Mouse (Mus musculus) embryonic facial prominence, embryonic 13.5 days (tissue): Measurements from ENCODE around the gene Tcf23. TPM values are rescaled to one million over a fixed set of nuclear protein-coding genes. Genes with fewer than 3 reads are reported as not detected.
"Not testable (repeated sequence)": the region's sequence is repeated elsewhere in the genome, so short reads cannot be mapped to it uniquely, and the experiment has no call there.

Experiments used
- ATAC-seq: fragments of 200-750 bp; cut with Nextera tagmentation; 2 replicates; pipeline ENCODE4 v1.8.0; 2017; ENCODE audit warnings: low read depth; ENCODE audit not compliant: insufficient number of reproducible peaks, insufficient read depth, low FRiP score, low TSS enrichment
- H3K27ac ChIP-seq: fragments of 300-500 bp; sonication (generic); 2 replicates; pipeline ENCODE4 v1.5.1; 2015; ENCODE audit warnings: moderate library complexity, mild to moderate bottlenecking, inconsistent platforms
- H3K27me3 ChIP-seq: fragments of 300-500 bp; sonication (generic); 2 replicates; pipeline ENCODE4 v1.6.1; 2015; ENCODE audit warnings: mild to moderate bottlenecking, inconsistent platforms
- H3K36me3 ChIP-seq: fragments of 300-500 bp; sonication (generic); 2 replicates; pipeline ENCODE4 v1.6.1; 2015; ENCODE audit warnings: mild to moderate bottlenecking, inconsistent platforms
- H3K4me1 ChIP-seq: fragments of 300-500 bp; sonication (generic); 2 replicates; pipeline ENCODE4 v1.6.1; 2015; ENCODE audit warnings: inconsistent platforms
- H3K4me2 ChIP-seq: fragments of 300-500 bp; sonication (generic); 2 replicates; pipeline ENCODE4 v1.6.1; 2015; ENCODE audit warnings: moderate library complexity, mild to moderate bottlenecking, inconsistent platforms
- H3K4me3 ChIP-seq: fragments of 300-500 bp; sonication (generic); 2 replicates; pipeline ENCODE4 v1.5.1; 2015; ENCODE audit warnings: mild to moderate bottlenecking, inconsistent platforms
- H3K9ac ChIP-seq: fragments of 300-500 bp; sonication (generic); 2 replicates; pipeline ENCODE4 v1.6.1; 2015; ENCODE audit warnings: mild to moderate bottlenecking, inconsistent platforms
- H3K9me3 ChIP-seq: fragments of 300-500 bp; sonication (generic); 2 replicates; pipeline ENCODE4 v1.6.1; 2016; ENCODE audit warnings: inconsistent platforms
- WGBS: fragments of 180-500 bp; shearing (Covaris S2); methylation state at CpG from one replicate; pipeline ENCODE4 v1.1.7; 2015; ENCODE audit warnings: mixed read lengths; 5-methylcytosine and 5-hydroxymethylcytosine counted together
- polyA plus RNA-seq: library from polyadenylated mRNA; unstranded; fragments of >200 nt; fragmentation: Nextera tagmentation; extraction: Ambion mirVana; gene quantifications from 2 replicates; pipeline ENCODE4 v1.2.1, GENCODE M21; 2015

Tcf23 gene
- polyA plus RNA-seq, 1 experiment from 2014 or later, result not detected

- ATAC-seq, result no peak
- no peaks in the 10 kb centered on the region for H3K27me3 ChIP-seq
- WGBS, result 79% methylated on average over 2 of the region's 2 CpGs
- no peaks in the 10 kb centered on the region for H3K36me3 ChIP-seq
- H3K9ac ChIP-seq, result no peak overlapping the region
- no peak overlapping the region for H3K27ac ChIP-seq
- 0 out of 2 replicates have a peak, but pooled peaks cover 3% of the 10 kb centered on the region for H3K4me1 ChIP-seq
- no peak overlapping the region for H3K4me3 ChIP-seq
- no peak overlapping the region for H3K4me2 ChIP-seq
- no peaks in the 10 kb centered on the region for H3K9me3 ChIP-seq
Observed at GRCm38 (mm10) chr5:31000993-31001392, 32.5 kb downstream of the Tcf23 start.

GRCm38 (mm10) chr5:31001560-31001959 is 33.1 kb downstream of the Tcf23 start:
- no peaks in the 10 kb centered on the region for H3K9me3 ChIP-seq
- H3K4me2 ChIP-seq, result no peak overlapping the region
- H3K36me3 ChIP-seq, result no peaks in the 10 kb centered on the region
- ATAC-seq, result no peak
- no peaks in the 10 kb centered on the region for H3K27me3 ChIP-seq
- H3K27ac ChIP-seq, result no peak overlapping the region
- no peak overlapping the region for H3K9ac ChIP-seq
- no peak overlapping the region for H3K4me3 ChIP-seq
- H3K4me1 ChIP-seq, result 0 out of 2 replicates have a peak, but pooled peaks cover 3% of the 10 kb centered on the region
- 82% methylated on average over 4 of the region's 4 CpGs for WGBS

DNA sequence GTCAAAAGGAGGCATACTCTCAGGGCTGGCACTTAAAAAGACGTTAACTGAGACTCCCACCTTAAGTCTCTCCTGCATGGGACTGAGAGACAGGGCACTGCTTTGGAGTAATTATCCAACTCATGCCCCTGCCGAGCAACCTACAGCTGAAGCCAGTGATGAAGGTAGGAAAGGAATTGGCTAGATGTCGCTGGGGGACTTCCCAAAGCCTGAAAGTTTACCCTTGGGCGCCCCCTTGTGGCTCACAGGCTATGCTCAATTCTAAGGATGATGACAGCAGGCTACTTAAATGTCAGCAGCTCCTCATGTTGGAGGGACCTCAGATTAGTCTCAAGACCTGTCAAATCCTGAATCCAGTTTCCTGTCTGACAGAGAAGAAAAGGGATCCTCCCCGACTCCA is 35.7 kb downstream of the Tcf23 start:
- WGBS, result 4% methylated on average over 5 of the region's 5 CpGs
- Histone ChIP-seq H3K9me3 (no peaks in the 10 kb centered on the region), H3K4me2 (no peak overlapping the region), H3K9ac (no peak overlapping the region), H3K27ac (no peak overlapping the region), H3K4me1 (0 out of 2 replicates have a peak, but pooled peaks cover 3% of the 10 kb centered on the region), H3K4me3 (no peak overlapping the region), H3K27me3 (no peaks in the 10 kb centered on the region), H3K36me3 (no peaks in the 10 kb centered on the region)
- ATAC-seq, result no peak

GRCm38 (mm10) chr5:31012737-31013136 is 44.3 kb downstream of the Tcf23 start:
- H3K9ac ChIP-seq, result no peak overlapping the region
- H3K27ac ChIP-seq, result no peak overlapping the region
- H3K4me3 ChIP-seq, result no peak overlapping the region
- no peak overlapping the region for H3K4me2 ChIP-seq
- H3K36me3 ChIP-seq, result no peaks in the 10 kb centered on the region
- 72% methylated on average over 3 of the region's 3 CpGs for WGBS
- no peaks in the 10 kb centered on the region for H3K27me3 ChIP-seq
- no peak for ATAC-seq
- no peaks in the 10 kb centered on the region for H3K4me1 ChIP-seq
- H3K9me3 ChIP-seq, result no peaks in the 10 kb centered on the region

DNA sequence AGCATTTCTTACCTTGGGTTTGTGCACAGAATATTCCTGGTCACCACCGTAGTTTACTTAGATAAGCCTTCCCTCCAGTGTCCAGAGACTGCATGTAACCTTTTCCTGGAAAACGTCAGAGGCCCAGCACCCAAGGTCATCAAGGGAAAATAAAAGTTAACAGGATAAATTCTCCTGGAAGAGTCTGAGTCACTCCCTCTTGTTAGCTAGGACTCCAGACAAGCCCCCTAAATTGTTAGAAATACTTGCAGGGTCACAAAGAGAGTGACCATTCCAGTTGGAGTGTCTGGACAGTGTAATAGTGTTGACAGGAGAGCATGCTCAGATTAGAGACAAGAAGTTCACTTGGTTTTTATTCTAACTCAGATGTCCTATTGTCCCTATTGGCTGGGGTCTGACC is 47.5 kb downstream of the Tcf23 start:
- ATAC-seq, result no peak
- H3K9me3 ChIP-seq, result no peaks in the 10 kb centered on the region
- 70% methylated on average over 2 of the region's 2 CpGs for WGBS
- H3K27me3 ChIP-seq, result no peaks in the 10 kb centered on the region
- H3K27ac ChIP-seq, result no peak overlapping the region
- H3K36me3 ChIP-seq, result no peaks in the 10 kb centered on the region
- H3K4me1 ChIP-seq, result no peaks in the 10 kb centered on the region
- no peak overlapping the region for H3K4me2 ChIP-seq
- no peak overlapping the region for H3K9ac ChIP-seq
- H3K4me3 ChIP-seq, result no peak overlapping the region

DNA sequence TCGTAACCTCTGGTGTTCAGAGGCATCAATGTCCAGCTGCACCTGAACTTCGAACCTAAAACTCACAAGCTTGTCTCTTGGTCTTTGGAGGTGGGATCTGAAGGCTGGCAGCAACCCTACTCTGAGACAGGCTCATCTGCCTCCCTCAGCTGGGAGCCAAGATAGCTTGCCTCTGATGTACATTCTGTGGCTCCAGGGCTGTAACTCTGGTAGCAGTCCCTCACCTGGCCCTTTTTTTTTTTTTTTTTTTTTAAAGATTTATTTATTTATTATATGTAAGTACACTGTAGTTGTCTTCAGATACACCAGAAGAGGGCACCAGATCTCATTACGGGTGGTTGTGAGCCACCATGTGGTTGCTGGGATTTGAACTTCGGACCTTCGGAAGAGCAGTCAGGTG is 53.3 kb downstream of the Tcf23 start:
- 82% methylated on average over 5 of the region's 5 CpGs for WGBS
- H3K4me1 ChIP-seq, result not testable (repeated sequence)

DNA sequence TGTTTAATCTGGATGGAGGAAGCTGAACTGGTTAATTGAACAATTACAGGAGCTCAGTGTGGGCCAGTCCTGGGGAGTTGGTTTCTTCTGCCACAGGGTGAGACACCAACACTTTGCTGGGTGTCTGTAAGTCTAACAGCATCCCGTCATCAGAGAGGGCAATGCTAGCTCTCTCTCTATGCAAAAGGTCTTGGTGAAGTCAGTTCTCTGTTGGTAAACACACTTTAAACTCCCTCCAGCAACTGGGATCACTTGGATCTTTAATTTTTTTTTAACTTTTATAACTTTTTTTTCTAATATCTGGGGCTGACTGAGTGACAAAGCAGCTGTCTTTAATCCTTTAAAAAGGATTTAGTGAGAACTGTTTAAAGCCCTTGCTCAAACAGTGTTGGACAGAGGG is 54.2 kb downstream of the Tcf23 start:
- H3K27ac ChIP-seq, result no peak overlapping the region
- H3K9ac ChIP-seq, result no peak overlapping the region
- no peak overlapping the region for H3K4me2 ChIP-seq
- whole genome bisulfite sequencing, result 43% methylated on average over 1 of the region's 1 CpGs
- peaks cover 3% of the 10 kb centered on the region; the same call in 1 of the 2 replicates for H3K4me1 ChIP-seq
- H3K9me3 ChIP-seq, result no peaks in the 10 kb centered on the region
- no peak for ATAC-seq
- no peak overlapping the region for H3K4me3 ChIP-seq
- H3K36me3 ChIP-seq, result no peaks in the 10 kb centered on the region
- no peaks in the 10 kb centered on the region for H3K27me3 ChIP-seq

More for the DNA sequence above, 53.3 kb downstream of the Tcf23 start:
- H3K36me3 ChIP-seq, H3K9ac ChIP-seq, H3K4me3 ChIP-seq, H3K27me3 ChIP-seq, H3K9me3 ChIP-seq, ATAC-seq, H3K27ac ChIP-seq, H3K4me2 ChIP-seq: not testable (repeated sequence)

DNA sequence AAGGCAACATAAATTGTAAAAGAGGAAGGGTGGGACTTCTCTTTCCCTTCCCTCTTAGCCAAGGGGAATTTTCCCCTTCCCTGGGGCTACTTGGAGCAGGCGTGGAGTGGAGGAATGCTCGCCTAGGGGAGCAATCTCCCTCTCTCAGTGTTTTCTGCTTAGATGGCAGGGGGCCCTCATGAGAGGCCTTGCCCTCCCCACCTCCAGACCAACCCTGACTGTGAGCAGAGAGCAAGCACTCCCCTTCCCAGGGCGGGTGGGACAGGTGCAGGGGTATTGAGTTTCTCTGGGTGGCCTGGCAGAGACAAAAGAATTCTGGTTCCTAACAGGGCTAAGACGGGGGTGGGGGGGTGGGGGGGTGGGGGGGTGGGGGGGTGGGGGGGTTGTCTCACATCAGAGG is 54.8 kb downstream of the Tcf23 start:
- H3K27ac ChIP-seq, result no peak overlapping the region
- H3K4me3 ChIP-seq, result no peak overlapping the region
- H3K4me2 ChIP-seq, result no peak overlapping the region
- peaks cover 3% of the 10 kb centered on the region; the same call in 1 of the 2 replicates for H3K4me1 ChIP-seq
- no peaks in the 10 kb centered on the region for H3K9me3 ChIP-seq
- H3K27me3 ChIP-seq, result no peaks in the 10 kb centered on the region
- ATAC-seq, result no peak
- H3K9ac ChIP-seq, result no peak overlapping the region
- H3K36me3 ChIP-seq, result no peaks in the 10 kb centered on the region
- 2% methylated on average over 3 of the region's 4 CpGs for WGBS

- H3K4me1 ChIP-seq, result peaks cover 3% of the 10 kb centered on the region; the same call in 1 of the 2 replicates
- H3K27ac ChIP-seq, result no peak overlapping the region
- no peaks in the 10 kb centered on the region for H3K36me3 ChIP-seq
- H3K4me2 ChIP-seq, result no peak overlapping the region
- no peak overlapping the region for H3K4me3 ChIP-seq
- H3K27me3 ChIP-seq, result no peaks in the 10 kb centered on the region
- no peaks in the 10 kb centered on the region for H3K9me3 ChIP-seq
- ATAC-seq, result no peak
- H3K9ac ChIP-seq, result no peak overlapping the region
Observed at GRCm38 (mm10) chr5:31024641-31025040, 56.2 kb downstream of the Tcf23 start.

Other genes with a start within 250 kb of the Tcf23 start
- gene Mapre3, start 154.0 kb upstream of the Tcf23 start, polyA plus RNA-seq, result 23.9 and 25.8 TPM in 2 replicates
- 71.1 and 82.2 TPM in 2 replicates for gene Tmem214, start 100.7 kb upstream of the Tcf23 start, polyA plus RNA-seq
- gene Agbl5, start 80.0 kb upstream of the Tcf23 start, polyA plus RNA-seq, result 28.6 and 32.8 TPM in 2 replicates
- gene Ost4, start 60.9 kb upstream of the Tcf23 start, polyA plus RNA-seq, result 415 and 422 TPM in 2 replicates
- 199 and 251 TPM in 2 replicates for gene Emilin1, start 55.3 kb upstream of the Tcf23 start, polyA plus RNA-seq
- gene Khk, start 47.2 kb upstream of the Tcf23 start, polyA plus RNA-seq, result 17.4 and 17.8 TPM in 2 replicates
- 8.2 and 11.5 TPM in 2 replicates for gene Cgref1, start 23.1 kb upstream of the Tcf23 start, polyA plus RNA-seq
- gene Preb, start 8.3 kb upstream of the Tcf23 start, polyA plus RNA-seq, result 132 and 133 TPM in 2 replicates
- gene Atraid, start 79.7 kb downstream of the Tcf23 start, polyA plus RNA-seq, result 123 and 138 TPM in 2 replicates
- 10.2 and 11.8 TPM in 2 replicates for gene Slc5a6, start 80.3 kb downstream of the Tcf23 start, polyA plus RNA-seq
- 27.9 and 30.2 TPM in 2 replicates for gene Cad, start 86.1 kb downstream of the Tcf23 start, polyA plus RNA-seq
- not detected in 2 replicates for gene Dnajc5g, start 137.6 kb downstream of the Tcf23 start, polyA plus RNA-seq
- gene Slc30a3, start 139.6 kb downstream of the Tcf23 start, polyA plus RNA-seq, result 0.73 TPM in 1 of 2 replicates, not detected in the other
- gene Trim54, start 148.1 kb downstream of the Tcf23 start, polyA plus RNA-seq, result 0.37 and 0.62 TPM in 2 replicates
- gene Ucn, start 170.2 kb downstream of the Tcf23 start, polyA plus RNA-seq, result not detected in 2 replicates
- 69.4 and 70.2 TPM in 2 replicates for gene Mpv17, start 185.6 kb downstream of the Tcf23 start, polyA plus RNA-seq
- 0.41 and 2.6 TPM in 2 replicates for gene Gm29609, start 211.2 kb downstream of the Tcf23 start, polyA plus RNA-seq
- gene Gtf3c2, start 211.5 kb downstream of the Tcf23 start, polyA plus RNA-seq, result 81.9 and 87.5 TPM in 2 replicates
- gene Snx17, start 224.6 kb downstream of the Tcf23 start, polyA plus RNA-seq, result 134 and 155 TPM in 2 replicates
- 61.8 and 71.2 TPM in 2 replicates for gene Eif2b4, start 224.8 kb downstream of the Tcf23 start, polyA plus RNA-seq
- gene Zfp513, start 233.6 kb downstream of the Tcf23 start, polyA plus RNA-seq, result 11.2 and 14.8 TPM in 2 replicates